Mouse (Mus musculus) G1E (cell line): ENCODE results near the gene Adgre5.

ENCODE experiments used
- CTCF ChIP-seq: IDR thresholded peaks from 2 replicates; pipeline ENCODE4 v1.5.1; 2012; ENCODE audit warnings: low read depth, low read length, inconsistent platforms, mixed read lengths
- GATA1 ChIP-seq: IDR thresholded peaks from 2 replicates; pipeline ENCODE4 v1.6.1; 2012; ENCODE audit warnings: borderline replicate concordance, low read length, inconsistent platforms, mixed read lengths
- POLR2AphosphoS5 ChIP-seq: IDR thresholded peaks from 2 replicates; pipeline ENCODE4 v1.6.1; 2012; ENCODE audit warnings: low read depth, low read length, inconsistent platforms; ENCODE audit not compliant: insufficient replicate concordance
- TAL1 ChIP-seq: conservative IDR thresholded peaks from 2 replicates; pipeline ENCODE4 v1.6.1; 2012; ENCODE audit warnings: low read depth, low read length, inconsistent platforms, mixed read lengths

GRCm38 (mm10) chr8:83741849-83742655, 926 bp upstream of the Adgre5 start:
- TF ChIP-seq CTCF (no peak), POLR2AphosphoS5 (no peak), TAL1 (no peak), GATA1 (no peak)
